Mouse (Mus musculus): Measurements from ENCODE around the gene Ptp4a2.
"Not testable (repeated sequence)": the region's sequence is repeated elsewhere in the genome, so short reads cannot be mapped to it uniquely, and the experiment has no call there.

Gene Ptp4a2

GRCm38 (mm10) chr4:129890094-129890493 lies 79.1 kb downstream of the Ptp4a2 start:
- no peak for DNase-seq

- no peak for DNase-seq
Observed at GRCm38 (mm10) chr4:129894861-129895260, 83.8 kb downstream of the Ptp4a2 start.

- DNase-seq: not testable (repeated sequence)
Observed at GRCm38 (mm10) chr4:129898815-129899214, 87.8 kb downstream of the Ptp4a2 start.

Data from right cerebral cortex, adult 18-20 months (tissue).